Comparison of ENCODE assay signal across 26 mouse cellular contexts in genomic region chr10:82750778-82751177, GRCm38 (mm10). TPM values are rescaled to one million over a fixed set of nuclear protein-coding genes. Genes with fewer than 3 reads are reported as not detected.
DNase-seq lines count a peak whose midpoint lies in the region; ATAC-seq and TF ChIP-seq lines count a peak whose summit lies in the region.
"Had no signal": no experiment of that assay in that cellular context is flagged by ENCODE, and none has a peak within 500 bp of the region (broad histone marks: within the 10 kb centered on the region; RNA-seq: fewer than 3 reads in every experiment).

No protein-coding gene starts in this region.

- ATAC-seq in stomach, postnatal 0 days (ENCODE audit: low FRiP score, low TSS enrichment): peak; percentile 40; the same call in 1 of the 2 replicates
- ATAC-seq: CD4-positive, CD25-positive, alpha-beta regulatory T cell, adult 4 months; forebrain, embryonic 14.5 days; forebrain, embryonic 16.5 days; Patski had no signal

- no peaks in the 10 kb centered on the region for H3K9me3 ChIP-seq in stomach, postnatal 0 days (ENCODE audit: control insufficient read depth, low read length)
- H3K9me3 ChIP-seq: embryonic facial prominence, embryonic 13.5 days; embryonic facial prominence, embryonic 15.5 days; forebrain, embryonic 10.5 days; forebrain, embryonic 12.5 days; G1E had no signal

- WGBS in heart, adult 2 months: 90% methylated on average over 6 of the region's 6 CpGs
- 67% methylated on average over 6 of the region's 6 CpGs for WGBS in stomach, postnatal 0 days

- no peaks in the 10 kb centered on the region for H3K4me1 ChIP-seq in heart, adult 2 months (ENCODE audit: control insufficient read depth, insufficient read depth, low read length)
- no peaks in the 10 kb centered on the region for H3K4me1 ChIP-seq in stomach, postnatal 0 days (replicated peaks; ENCODE audit: control insufficient read depth, insufficient read depth)
- H3K4me1 ChIP-seq: embryonic facial prominence, embryonic 13.5 days; embryonic facial prominence, embryonic 15.5 days; forebrain, embryonic 10.5 days; forebrain, embryonic 12.5 days had no signal

- H3K9ac ChIP-seq in heart, adult 2 months (ENCODE audit: low read depth, low read length): no peak overlapping the region
- H3K9ac ChIP-seq in stomach, postnatal 0 days (ENCODE audit: low read length): no peak overlapping the region
- H3K9ac ChIP-seq: embryonic facial prominence, embryonic 13.5 days; embryonic facial prominence, embryonic 15.5 days; forebrain, embryonic 12.5 days had no signal

- H3K36me3 ChIP-seq in heart, adult 2 months (ENCODE audit: control insufficient read depth, insufficient read depth, low read length): no peaks in the 10 kb centered on the region; the same call in 1 of the 2 replicates
- H3K36me3 ChIP-seq in stomach, postnatal 0 days (ENCODE audit: control insufficient read depth, insufficient read depth, low read length): peaks cover 30% of the 10 kb centered on the region

- H3K4me2 ChIP-seq in stomach, postnatal 0 days (replicated peaks; ENCODE audit: low read depth): no peak overlapping the region
- H3K4me2 ChIP-seq: embryonic facial prominence, embryonic 13.5 days; embryonic facial prominence, embryonic 15.5 days; forebrain, embryonic 12.5 days had no signal

- TF ChIP-seq CTCF in heart, adult 2 months (IDR thresholded peaks at IDR 0.05): no peak
- no peak for TF ChIP-seq CTCF in stomach, postnatal 0 days (IDR thresholded peaks at IDR 0.05; ENCODE audit: low read depth)

- H3K79me2 ChIP-seq in heart, adult 2 months (replicated peaks; ENCODE audit: control insufficient read depth, insufficient read depth, low read length): 0 out of 2 replicates have a peak, but pooled peaks cover 2% of the 10 kb centered on the region

- H3K4me3 ChIP-seq in heart, adult 2 months: no peak overlapping the region
- no peak overlapping the region for H3K4me3 ChIP-seq in stomach, postnatal 0 days (ENCODE audit: low read depth, low read length)
- H3K4me3 ChIP-seq: embryonic facial prominence, embryonic 13.5 days; embryonic facial prominence, embryonic 15.5 days; erythroblast, embryonic 14.5 days; forebrain, embryonic 10.5 days; forebrain, embryonic 12.5 days had no signal

- intact Hi-C loops in heart, adult 2 months (cut with DNase I): no loop called here

- TF ChIP-seq POLR2A in heart, adult 2 months (IDR thresholded peaks at IDR 0.05; ENCODE audit: insufficient read depth, low read depth, low read length): no peak

- no peaks in the 10 kb centered on the region for H3K27me3 ChIP-seq in heart, adult 2 months (ENCODE audit: control insufficient read depth, insufficient read depth, low read length)
- no peaks in the 10 kb centered on the region for H3K27me3 ChIP-seq in stomach, postnatal 0 days (ENCODE audit: control insufficient read depth, insufficient read depth, low read length)
- H3K27me3 ChIP-seq: CH12.LX; embryonic facial prominence, embryonic 13.5 days; embryonic facial prominence, embryonic 15.5 days; forebrain, embryonic 12.5 days; Patski had no signal

- TF ChIP-seq EP300 in heart, adult 2 months (IDR thresholded peaks at IDR 0.05; ENCODE audit: insufficient read depth, low read depth, low read length): no peak
- no peak for TF ChIP-seq EP300 in stomach, postnatal 0 days (optimal IDR thresholded peaks at IDR 0.05)

- DNase-seq in heart, adult 11 months: peak; percentile 60
- no peak for DNase-seq in heart, adult 2 months
- DNase-seq in ZHBTc4 (ENCODE audit: low read depth, low spot score): peak; percentile 32
- DNase-seq in stomach, postnatal 0 days (ENCODE audit: low spot score): no peak
- no peak for DNase-seq in kidney, postnatal 14 days
- DNase-seq: adrenal gland, adult 8-10 months; adrenal gland, postnatal 14 days; adrenal gland, postnatal 36 days; B cell, adult 2 months; cerebellum, adult 18-20 months; cerebellum, adult 8-10 months; cerebellum, adult 9-11 months; cerebellum, postnatal 14 days; cerebellum, postnatal 36 days; embryo, embryonic 11 days had no signal

- no peak overlapping the region for H3K27ac ChIP-seq in heart, adult 2 months
- no peak overlapping the region for H3K27ac ChIP-seq in stomach, postnatal 0 days (replicated peaks)
- H3K27ac ChIP-seq: embryonic facial prominence, embryonic 13.5 days; embryonic facial prominence, embryonic 15.5 days; forebrain, embryonic 10.5 days; forebrain, embryonic 12.5 days had no signal

RNA-seq across cellular contexts. Expression of gene Nfyb, which starts 13.2 kb away (rescaled TPM):
- 10 to 100 TPM; 13.9 to 14.1 TPM for total RNA-seq in heart, adult 2 months (2021)
- polyA plus RNA-seq in heart, adult 2 months (2012; rRNA removed): 7.5 and 11.9 TPM in 2 replicates
- 20.3 and 23.8 TPM in 2 replicates for polyA plus RNA-seq in stomach, postnatal 0 days (2015; fragmentation: Nextera tagmentation; extraction: Ambion mirVana)

RNA-seq across cellular contexts. Expression of gene Hcfc2, which starts 54.8 kb away (rescaled TPM):
- 10 to 100 TPM; 29.1 to 29.8 TPM for total RNA-seq in heart, adult 2 months (2021)
- polyA plus RNA-seq in heart, adult 2 months (2012; rRNA removed): 11.2 and 19.6 TPM in 2 replicates
- 18.8 and 19.2 TPM in 2 replicates for polyA plus RNA-seq in stomach, postnatal 0 days (2015; fragmentation: Nextera tagmentation; extraction: Ambion mirVana)

Comparison
In these comparisons a context has a peak if more than half of its experiments do, and no peak if none do; other contexts are left out.
1. DNase-seq: peak in heart, adult 11 months (single experiment) and ZHBTc4 (single experiment); none in heart, adult 2 months (0 of 2), stomach, postnatal 0 days (single experiment) and kidney, postnatal 14 days (single experiment).